Mouse (Mus musculus): ENCODE data around the gene Ntn1.

Gene Ntn1

GRCm38 (mm10) chr11:68211924-68212578 is 188.6 kb downstream of the Ntn1 start:
- no peak for DNase-seq (ENCODE audit: low read depth)

GRCm38 (mm10) chr11:68210714-68211113 is 189.9 kb downstream of the Ntn1 start:
- no peak for DNase-seq (ENCODE audit: low read depth)

DNA sequence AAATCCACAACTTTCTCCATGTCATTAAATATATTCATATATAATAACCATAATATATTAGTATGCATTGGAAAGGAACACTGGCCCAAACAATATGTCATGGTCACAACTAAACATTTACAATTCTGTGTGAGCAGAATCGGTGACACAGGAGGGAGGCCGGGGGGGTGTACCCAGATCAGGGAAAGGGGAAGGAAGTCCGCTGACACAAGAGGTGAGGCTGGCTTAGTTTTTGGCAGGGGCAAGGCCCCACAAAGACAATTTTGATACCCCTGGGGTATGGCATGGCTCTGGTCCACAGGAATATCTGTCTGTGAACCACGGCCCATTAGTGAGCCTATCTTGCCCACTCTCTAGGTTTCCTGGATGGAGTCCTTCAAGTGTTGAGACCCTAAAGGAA is 191.1 kb downstream of the Ntn1 start:
- DNase-seq (ENCODE audit: low read depth) = no peak

- DNase-seq (ENCODE audit: low read depth) = no peak
These were observed 192.0 kb downstream of the Ntn1 start for GRCm38 (mm10) chr11:68208582-68208981.

- no peak for DNase-seq (ENCODE audit: low read depth)
These were observed 192.6 kb downstream of the Ntn1 start for GRCm38 (mm10) chr11:68208023-68208422.

- DNase-seq (ENCODE audit: low read depth) = no peak
These were observed 194.9 kb downstream of the Ntn1 start for GRCm38 (mm10) chr11:68205572-68206229.

DNA sequence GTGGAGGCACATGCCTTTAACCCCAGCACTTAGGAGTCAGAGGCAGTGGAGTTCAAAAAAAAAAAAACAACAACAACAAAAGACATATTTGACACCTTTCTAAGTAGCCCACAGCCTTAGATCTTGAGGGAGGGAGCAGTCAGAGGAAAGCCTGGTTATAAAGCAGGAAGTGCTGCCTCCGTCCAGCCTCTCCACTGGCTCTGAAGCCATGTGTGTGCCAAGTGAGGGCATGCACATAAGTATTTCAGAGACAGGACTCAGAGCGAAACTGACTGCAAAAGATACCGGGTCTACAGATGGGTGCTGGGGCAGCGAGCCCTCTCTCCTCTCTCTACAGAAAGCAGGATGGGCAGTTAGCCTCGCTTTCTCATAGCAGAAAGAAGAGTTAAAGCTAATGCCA is 196.2 kb downstream of the Ntn1 start:
- no peak for DNase-seq (ENCODE audit: low read depth)

- DNase-seq (ENCODE audit: low read depth) = no peak
These were observed 196.8 kb downstream of the Ntn1 start for GRCm38 (mm10) chr11:68203658-68204315.

DNA sequence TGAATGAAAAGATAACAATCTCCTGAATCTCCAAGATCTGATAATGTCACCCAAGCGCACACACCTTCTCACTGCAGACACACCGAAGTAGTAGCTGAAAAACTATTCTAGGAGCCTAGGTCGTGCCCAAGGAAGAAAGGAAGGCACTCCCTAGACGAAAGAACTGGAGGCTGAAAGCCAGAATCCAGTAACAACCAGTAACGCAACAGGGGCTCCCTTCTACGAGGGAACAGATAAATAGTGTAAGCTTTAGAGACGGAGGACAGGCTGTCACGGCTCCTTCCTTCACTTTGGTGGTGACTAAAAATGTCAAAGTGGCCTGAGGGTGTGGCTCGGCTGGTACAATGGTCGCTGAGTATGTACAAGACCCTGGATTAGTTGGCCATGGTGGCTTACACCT is 198.1 kb downstream of the Ntn1 start:
- no peak for DNase-seq (ENCODE audit: low read depth)

DNA sequence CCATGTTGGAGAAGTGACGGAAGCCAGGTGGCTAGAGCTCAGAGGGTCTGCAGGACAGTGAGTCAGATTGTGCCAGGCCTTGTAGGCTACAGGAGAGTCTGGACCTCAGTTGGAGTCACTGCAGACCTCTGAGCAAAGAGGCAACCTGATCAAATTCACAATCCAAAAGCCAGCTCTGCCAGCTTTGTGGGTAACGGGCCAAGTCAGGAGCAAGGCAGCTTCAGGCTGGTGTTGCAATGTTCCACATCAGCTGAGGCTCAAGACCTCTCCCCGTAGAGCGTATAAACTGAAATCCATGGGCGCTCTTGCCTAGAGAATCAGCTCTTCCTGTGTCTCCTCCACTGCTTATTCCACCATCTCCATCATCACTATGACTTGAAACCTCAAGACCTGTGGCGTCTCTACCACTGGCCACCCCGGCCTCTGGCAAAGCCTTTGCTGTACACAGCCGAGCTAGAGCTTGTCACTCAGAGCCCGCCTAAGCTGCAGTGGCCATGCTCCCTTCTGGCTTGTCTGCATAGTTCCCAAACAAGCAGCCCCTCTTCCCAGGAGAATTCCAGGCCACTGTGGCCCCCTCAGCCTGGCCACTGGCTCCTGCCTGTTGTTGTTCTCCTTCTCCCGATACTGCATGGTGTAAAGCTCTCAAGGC is 198.7 kb downstream of the Ntn1 start:
- DNase-seq (ENCODE audit: low read depth) = no peak

- no peak for DNase-seq (ENCODE audit: low read depth)
These were observed 199.6 kb downstream of the Ntn1 start for GRCm38 (mm10) chr11:68201063-68201462.

DNA sequence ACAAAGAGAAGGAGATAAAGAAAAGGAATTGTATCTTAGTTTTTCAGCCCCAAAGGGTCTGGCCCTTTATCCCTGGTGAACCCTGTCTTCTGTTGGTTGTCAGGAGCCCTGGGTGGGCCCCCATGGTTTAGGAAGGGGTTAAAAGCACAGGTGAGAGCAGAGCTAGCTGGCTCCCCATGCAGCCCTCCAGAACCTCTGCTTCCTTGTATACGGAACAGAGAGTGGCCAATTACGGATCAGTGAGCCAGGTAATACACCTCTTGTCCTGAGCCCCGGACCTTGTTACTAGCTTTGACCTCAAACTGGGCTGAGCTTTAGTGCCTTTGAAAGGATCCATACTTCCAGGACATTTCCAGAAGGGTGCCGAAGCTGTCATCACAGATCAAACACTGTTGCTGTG is 200.1 kb downstream of the Ntn1 start:
- DNase-seq (ENCODE audit: low read depth) = no peak

GRCm38 (mm10) chr11:68199801-68200423 is 200.7 kb downstream of the Ntn1 start:
- DNase-seq (ENCODE audit: low read depth) = no peak

- DNase-seq (ENCODE audit: low read depth) = no peak
These were observed 201.5 kb downstream of the Ntn1 start for GRCm38 (mm10) chr11:68199103-68199502.

GRCm38 (mm10) chr11:68198696-68199095 is 201.9 kb downstream of the Ntn1 start:
- DNase-seq (ENCODE audit: low read depth) = no peak

DNA sequence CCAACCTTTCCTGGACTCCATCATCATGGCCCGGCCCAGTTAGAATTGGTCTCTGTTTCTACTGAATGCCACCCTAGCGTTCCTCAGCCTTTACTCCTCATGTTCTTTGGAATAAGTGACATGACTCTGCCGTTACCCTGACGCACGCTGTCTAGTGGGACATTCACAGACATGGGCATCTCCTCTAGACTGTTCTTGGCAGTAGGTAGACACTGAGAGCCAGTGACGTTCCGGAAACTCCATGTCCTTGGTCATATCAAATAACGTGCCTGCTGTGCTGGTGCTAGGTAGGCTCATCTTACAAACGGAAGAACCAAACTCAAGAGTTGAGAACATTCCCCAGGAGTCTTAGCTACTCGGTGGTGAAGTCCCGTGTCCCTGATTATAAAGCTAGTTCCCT is 203.2 kb downstream of the Ntn1 start:
- no peak for DNase-seq (ENCODE audit: low read depth)

DNA sequence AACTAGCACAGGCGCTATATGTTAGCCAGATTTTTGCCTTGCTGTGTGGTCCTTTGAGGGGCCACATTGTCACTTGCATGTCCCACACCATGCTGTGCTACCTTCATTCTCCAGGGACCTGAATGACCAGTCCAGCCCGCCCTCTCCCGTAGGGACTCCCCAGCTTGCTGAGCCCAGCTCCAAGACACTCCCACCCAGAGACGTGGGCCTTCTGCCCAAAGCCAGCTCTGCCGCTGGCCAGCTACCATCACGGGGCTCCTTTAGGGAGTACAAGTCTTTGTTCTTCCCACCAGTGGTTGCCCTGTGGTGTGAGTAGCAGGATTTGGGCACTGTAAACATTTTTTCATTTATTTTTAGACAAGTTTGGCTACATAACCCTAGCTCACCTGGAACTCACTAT is 204.1 kb downstream of the Ntn1 start:
- DNase-seq (ENCODE audit: low read depth) = no peak

GRCm38 (mm10) chr11:68195693-68196176 is 204.9 kb downstream of the Ntn1 start:
- DNase-seq (ENCODE audit: low read depth) = no peak

- DNase-seq (ENCODE audit: low read depth) = no peak
These were observed 205.5 kb downstream of the Ntn1 start for GRCm38 (mm10) chr11:68195168-68195567.

DNA sequence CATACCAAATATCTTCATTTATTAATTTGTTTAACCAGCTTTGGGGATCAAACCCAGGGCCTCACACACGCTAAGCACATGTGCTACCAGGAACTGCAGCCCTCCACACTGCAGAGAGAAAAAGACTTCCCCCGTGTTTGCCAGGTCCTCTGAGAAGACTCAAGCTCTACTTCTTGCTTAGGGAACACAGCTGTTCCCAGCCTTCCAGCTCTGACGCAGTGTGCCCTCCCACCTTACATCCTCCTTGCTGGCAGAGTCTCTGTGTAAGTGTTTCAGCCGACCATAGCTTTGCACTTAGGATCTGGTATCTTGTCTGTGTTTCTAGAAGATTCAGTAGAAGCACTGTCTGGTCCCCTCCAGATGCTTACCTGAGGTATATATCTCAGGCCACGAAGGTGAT is 209.8 kb downstream of the Ntn1 start:
- no peak for DNase-seq (ENCODE audit: low read depth)

- no peak for DNase-seq (ENCODE audit: low read depth)
These were observed 211.9 kb downstream of the Ntn1 start for GRCm38 (mm10) chr11:68188695-68189201.

DNA sequence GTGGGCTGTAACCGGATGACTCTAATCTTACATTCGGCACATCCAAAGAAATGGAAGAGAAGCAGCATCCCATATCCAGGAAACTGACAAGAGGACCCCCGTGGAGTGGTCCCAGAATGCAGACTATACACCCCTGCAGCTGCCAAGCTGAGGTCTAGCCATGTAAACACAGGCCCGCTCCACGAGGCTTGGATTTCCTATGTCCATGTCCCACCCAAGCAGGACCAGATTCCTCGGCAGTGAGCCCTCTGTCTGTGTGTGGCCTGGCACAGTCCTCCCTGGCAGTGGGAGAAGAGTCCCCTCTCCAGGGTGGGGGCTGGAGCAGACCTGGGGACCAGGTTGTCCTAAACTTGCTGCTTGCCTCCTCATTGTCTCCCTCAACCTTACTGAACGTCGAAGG is 213.4 kb downstream of the Ntn1 start:
- DNase-seq (ENCODE audit: low read depth) = no peak

Measured in c-Kit-positive CD71-positive TER-119-negative erythroid progenitor cells, embryonic 14.5 days (primary cell).